Comparison of ENCODE assay signal across 29 mouse cellular contexts in the genomic region with DNA sequence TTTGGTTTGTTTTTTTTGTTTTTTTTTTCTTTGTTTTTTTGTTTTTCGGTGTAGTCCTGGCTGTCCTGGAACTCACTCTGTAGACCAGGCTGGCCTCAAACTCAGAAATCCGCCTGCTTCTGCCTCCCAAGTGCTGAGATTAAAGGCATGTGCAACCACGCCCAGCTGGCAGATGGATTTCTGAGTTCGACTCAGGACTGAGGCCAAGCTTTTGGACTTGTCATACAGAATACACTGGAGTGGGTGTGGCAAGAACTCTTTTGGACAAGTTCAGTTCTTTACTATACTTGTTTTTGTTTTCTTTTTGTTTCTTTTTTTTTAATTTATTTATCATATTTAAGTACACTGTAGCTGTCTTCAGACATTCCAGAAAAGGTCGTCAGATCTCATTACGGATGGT. TPM values are rescaled to one million over a fixed set of nuclear protein-coding genes. Genes with fewer than 3 reads are reported as not detected.
DNase-seq lines count a peak whose midpoint lies in the region; ATAC-seq and TF ChIP-seq lines count a peak whose summit lies in the region.
"Had no signal": no experiment of that assay in that cellular context is flagged by ENCODE, and none has a peak within 500 bp of the region (broad histone marks: within the 10 kb centered on the region; RNA-seq: fewer than 3 reads in every experiment).

No protein-coding gene starts in this region.

- DNase-seq in midbrain, embryonic 11.5 days (ENCODE audit: low spot score, missing footprints) = peak; percentile 72
- DNase-seq in midbrain, embryonic 14.5 days = no peak
- DNase-seq in ES-E14 (ENCODE audit: low read depth, low spot score) (no peak), ZHBTc4 (ENCODE audit: low read depth, low spot score) (peak; percentile 72)
- DNase-seq in spleen, adult 18-20 months = no peak
- DNase-seq in kidney, postnatal 25 days = no peak
- DNase-seq: adrenal gland, adult 2 months; adrenal gland, postnatal 10 days; adrenal gland, postnatal 25 days; cerebellum, adult 11 months; cerebellum, adult 18-20 months; cerebellum, adult 8-10 months; cerebellum, adult 9-11 months; cerebellum, postnatal 14 days; cerebellum, postnatal 36 days; embryo, embryonic 11 days; forebrain, postnatal 0 days had no signal

- no peaks in the 10 kb centered on the region for H3K36me3 ChIP-seq in midbrain, embryonic 11.5 days (ENCODE audit: control insufficient read depth, insufficient read depth, low read length)
- H3K36me3 ChIP-seq in midbrain, embryonic 14.5 days (ENCODE audit: control insufficient read depth, insufficient read depth, low read length) = no peaks in the 10 kb centered on the region
- 0 out of 2 replicates have a peak, but pooled peaks cover 2% of the 10 kb centered on the region for H3K36me3 ChIP-seq in ES-E14 (ENCODE audit: control insufficient read depth, insufficient read depth, low read length, poor library complexity, severe bottlenecking)
- H3K36me3 ChIP-seq: embryonic facial prominence, embryonic 13.5 days; embryonic facial prominence, embryonic 15.5 days; forebrain, embryonic 10.5 days; forebrain, embryonic 12.5 days; forebrain, embryonic 15.5 days had no signal

- WGBS in midbrain, embryonic 11.5 days = 92% methylated on average over 6 of the region's 6 CpGs
- 92% methylated on average over 6 of the region's 6 CpGs for WGBS in midbrain, embryonic 14.5 days

- no peaks in the 10 kb centered on the region; the same call in 1 of the 2 replicates for H3K4me1 ChIP-seq in midbrain, embryonic 11.5 days (ENCODE audit: control insufficient read depth, insufficient read depth, low read length)
- no peaks in the 10 kb centered on the region for H3K4me1 ChIP-seq in midbrain, embryonic 14.5 days (ENCODE audit: control insufficient read depth, insufficient read depth, low read length)
- H3K4me1 ChIP-seq in ES-E14 (ENCODE audit: control insufficient read depth in 2 of 2, insufficient read depth in 2 of 2, low read length in 2 of 2, poor library complexity in 1 of 2) = peaks cover 5% of the 10 kb centered on the region in 2 experiments
- H3K4me1 ChIP-seq: embryonic facial prominence, embryonic 15.5 days; forebrain, embryonic 15.5 days had no signal

- H3K9ac ChIP-seq in midbrain, embryonic 11.5 days (ENCODE audit: low read length) = no peak overlapping the region
- H3K9ac ChIP-seq in midbrain, embryonic 14.5 days (replicated peaks; ENCODE audit: low read length) = no peak overlapping the region
- H3K9ac ChIP-seq in ES-E14 (ENCODE audit: insufficient read depth, low read depth, low read length, poor library complexity, severe bottlenecking) = no peak overlapping the region
- H3K9ac ChIP-seq: embryonic facial prominence, embryonic 13.5 days; embryonic facial prominence, embryonic 15.5 days; forebrain, embryonic 12.5 days; forebrain, embryonic 15.5 days; forebrain, postnatal 0 days had no signal

- H3K4me2 ChIP-seq in midbrain, embryonic 11.5 days = no peak overlapping the region
- H3K4me2 ChIP-seq in midbrain, embryonic 14.5 days (ENCODE audit: low read length) = no peak overlapping the region
- H3K4me2 ChIP-seq: embryonic facial prominence, embryonic 13.5 days; embryonic facial prominence, embryonic 15.5 days; forebrain, embryonic 12.5 days; forebrain, embryonic 15.5 days had no signal

- no peak overlapping the region for H3K27ac ChIP-seq in midbrain, embryonic 11.5 days (ENCODE audit: low read depth, low read length)
- H3K27ac ChIP-seq in midbrain, embryonic 14.5 days (replicated peaks; ENCODE audit: low read depth, low read length) = no peak overlapping the region
- peak overlapping the region; percentile 84 for H3K27ac ChIP-seq in ES-E14 (ENCODE audit: insufficient read depth, low read depth, low read length, poor library complexity, severe bottlenecking)
- H3K27ac ChIP-seq: embryonic facial prominence, embryonic 13.5 days; embryonic facial prominence, embryonic 15.5 days; forebrain, embryonic 10.5 days; forebrain, embryonic 12.5 days; forebrain, embryonic 15.5 days had no signal

- no peak for ATAC-seq in midbrain, embryonic 11.5 days (ENCODE audit: low FRiP score)
- ATAC-seq in midbrain, embryonic 14.5 days (ENCODE audit: low FRiP score, low TSS enrichment) = no peak
- ATAC-seq: forebrain, embryonic 15.5 days; forebrain, postnatal 0 days had no signal

- in situ Hi-C loops in ES-E14 (cut with MboI; ENCODE audit: low sequenced_read_pairs in 2 of 2, unreplicated experiment in 2 of 2) = no loop called here

- H3K4me3 ChIP-seq in midbrain, embryonic 11.5 days (ENCODE audit: low read depth, low read length) = no peak overlapping the region
- no peak overlapping the region for H3K4me3 ChIP-seq in midbrain, embryonic 14.5 days (replicated peaks; ENCODE audit: low read depth, low read length)
- H3K4me3 ChIP-seq in ES-E14 (ENCODE audit: insufficient read depth in 1 of 2, low read depth in 1 of 2, low read length in 2 of 2, poor library complexity in 1 of 2, severe bottlenecking in 1 of 2) = no peak overlapping the region
- H3K4me3 ChIP-seq: embryonic facial prominence, embryonic 13.5 days; embryonic facial prominence, embryonic 15.5 days; erythroblast, embryonic 14.5 days; forebrain, embryonic 10.5 days; forebrain, embryonic 12.5 days; forebrain, embryonic 15.5 days had no signal

- no peaks in the 10 kb centered on the region for H3K9me3 ChIP-seq in midbrain, embryonic 11.5 days (ENCODE audit: control insufficient read depth, low read length)
- no peaks in the 10 kb centered on the region for H3K9me3 ChIP-seq in midbrain, embryonic 14.5 days (ENCODE audit: control insufficient read depth, low read length)
- peaks cover 9% of the 10 kb centered on the region; the same call in 1 of the 2 replicates for H3K9me3 ChIP-seq in ES-E14 (ENCODE audit: control insufficient read depth, insufficient read depth, low read depth, low read length)
- H3K9me3 ChIP-seq: embryonic facial prominence, embryonic 13.5 days; embryonic facial prominence, embryonic 15.5 days; forebrain, embryonic 10.5 days; forebrain, embryonic 12.5 days; forebrain, embryonic 15.5 days had no signal

- no peaks in the 10 kb centered on the region for H3K27me3 ChIP-seq in midbrain, embryonic 11.5 days (ENCODE audit: control insufficient read depth, insufficient read depth, low read length)
- H3K27me3 ChIP-seq in midbrain, embryonic 14.5 days (ENCODE audit: control insufficient read depth, insufficient read depth, low read length) = no peaks in the 10 kb centered on the region
- H3K27me3 ChIP-seq: embryonic facial prominence, embryonic 13.5 days; embryonic facial prominence, embryonic 15.5 days; forebrain, embryonic 12.5 days; forebrain, embryonic 15.5 days had no signal

TF ChIP-seq in ES-E14, 5 proteins besides CTCF, POLR2A, EP300 and RAD21:
- TF ChIP-seq ZNF384 (IDR thresholded peaks at IDR 0.05; ENCODE audit: low read depth, low read length) (no peak), ZC3H11A (IDR thresholded peaks at IDR 0.05; ENCODE audit: borderline replicate concordance, low read depth, low read length) (no peak), HCFC1 (IDR thresholded peaks at IDR 0.05; ENCODE audit: borderline replicate concordance, insufficient read depth, low read length) (no peak), CHD2 (IDR thresholded peaks at IDR 0.05; ENCODE audit: low read depth, low read length) (no peak), MAFK (IDR thresholded peaks at IDR 0.05; ENCODE audit: insufficient read depth, low read depth, low read length) (no peak)

RNA-seq across cellular contexts. Expression of a gene that starts 18.1 kb away (rescaled TPM):
- not detected in 2 replicates for polyA plus RNA-seq in midbrain, embryonic 11.5 days (2014; fragmentation: Nextera tagmentation; extraction: Ambion mirVana)
- polyA plus RNA-seq in midbrain, embryonic 14.5 days (2014; fragmentation: Nextera tagmentation; extraction: Ambion mirVana) = not detected in 2 replicates
- total RNA-seq in ES-E14 (2012; rRNA removed) = not detected in 2 replicates
- total RNA-seq: adrenal gland, adult 2 months; adrenal gland, postnatal 10 days; adrenal gland, postnatal 25 days; adrenal gland, postnatal 4 days; common myeloid progenitor, adult 5-6 weeks; forebrain, postnatal 0 days; MEL had no signal
- polyA plus RNA-seq: adrenal gland, adult 2 months; brain, embryonic 14.5 days; C2C12; embryonic facial prominence, embryonic 11.5 days; embryonic facial prominence, embryonic 13.5 days; embryonic facial prominence, embryonic 15.5 days; erythroblast, embryonic 14.5 days; forebrain, embryonic 10.5 days; forebrain, embryonic 12.5 days; forebrain, embryonic 15.5 days; forebrain, postnatal 0 days had no signal

RNA-seq across cellular contexts. Expression of a gene that starts 58.8 kb away (rescaled TPM):
- 10.5 and 11.6 TPM in 2 replicates for polyA plus RNA-seq in midbrain, embryonic 11.5 days (2014; fragmentation: Nextera tagmentation; extraction: Ambion mirVana)
- 7.9 and 9.2 TPM in 2 replicates for polyA plus RNA-seq in midbrain, embryonic 14.5 days (2014; fragmentation: Nextera tagmentation; extraction: Ambion mirVana)
- total RNA-seq in ES-E14 (2012; rRNA removed) = 1.9 and 6.2 TPM in 2 replicates
- polyA plus RNA-seq: erythroblast, embryonic 14.5 days had no signal

Comparison
In these comparisons a context has a peak if more than half of its experiments do, and no peak if none do; other contexts are left out.
1. DNase-seq: peak in midbrain, embryonic 11.5 days (single experiment) and ZHBTc4 (single experiment); none in midbrain, embryonic 14.5 days (single experiment), ES-E14 (single experiment), spleen, adult 18-20 months (0 of 2) and kidney, postnatal 25 days (0 of 2).